Mouse (Mus musculus): Measurements from ENCODE around the gene Dapk3. TPM values are rescaled to one million over a fixed set of nuclear protein-coding genes. Genes with fewer than 3 reads are reported as not detected.
"Not testable (repeated sequence)": the region's sequence is repeated elsewhere in the genome, so short reads cannot be mapped to it uniquely, and the experiment has no call there.

Gene Dapk3
- polyA plus RNA-seq, 1 experiment from 2014 or later = 61.7 TPM

GRCm38 (mm10) chr10:81198990-81199389, 16.2 kb downstream of the Dapk3 start:
- Histone ChIP-seq H3K27me3 (peaks cover 56% of the 10 kb centered on the region), H3K36me3 (no peaks in the 10 kb centered on the region), H3K4me3 (no peak overlapping the region), H3K4me2 (no peak overlapping the region), H3K27ac (no peak overlapping the region), H3K9me3 (no peaks in the 10 kb centered on the region), H3K9ac (no peak overlapping the region), H3K4me1 (replicated peaks) (peaks cover 7% of the 10 kb centered on the region)
- no peak for ATAC-seq (ENCODE audit: low FRiP score)
- WGBS = 91% methylated on average over 6 of the region's 6 CpGs

- 86% methylated on average over 13 of the region's 13 CpGs for WGBS
- Histone ChIP-seq H3K9me3 (no peaks in the 10 kb centered on the region), H3K27ac (no peak overlapping the region), H3K27me3 (peaks cover 44% of the 10 kb centered on the region), H3K36me3 (peaks cover 10% of the 10 kb centered on the region), H3K4me2 (no peak overlapping the region), H3K4me1 (replicated peaks) (no peaks in the 10 kb centered on the region), H3K9ac (no peak overlapping the region), H3K4me3 (no peak overlapping the region)
- ATAC-seq (ENCODE audit: low FRiP score) = no peak
Observed at GRCm38 (mm10) chr10:81200141-81200540, 17.3 kb downstream of the Dapk3 start.

- Histone ChIP-seq H3K27ac (no peak overlapping the region), H3K4me2 (no peak overlapping the region), H3K36me3 (peaks cover 17% of the 10 kb centered on the region), H3K27me3 (peaks cover 38% of the 10 kb centered on the region), H3K9ac (peak overlapping the region; percentile 20; the same call in 1 of the 2 replicates), H3K9me3 (no peaks in the 10 kb centered on the region), H3K4me1 (replicated peaks) (no peaks in the 10 kb centered on the region), H3K4me3 (no peak overlapping the region)
- ATAC-seq (ENCODE audit: low FRiP score) = no peak
- WGBS = 78% methylated on average over 20 of the region's 20 CpGs
Observed at GRCm38 (mm10) chr10:81200605-81201287, 17.9 kb downstream of the Dapk3 start.

- H3K4me2 ChIP-seq = no peak within 1 kb of the TSS
- H3K36me3 ChIP-seq = peaks cover 29% of the 10 kb centered on the region
- H3K4me3 ChIP-seq = no peak within 1 kb of the TSS
- H3K4me1 ChIP-seq (replicated peaks) = no peaks in the 10 kb centered on the region
- H3K27me3 ChIP-seq = peaks cover 25% of the 10 kb centered on the region
- no peak within 1 kb of the TSS for H3K27ac ChIP-seq
- H3K9me3 ChIP-seq = no peaks in the 10 kb centered on the region
- peak within 1 kb of the TSS; percentile 20; the same call in 1 of the 2 replicates for H3K9ac ChIP-seq
- ATAC-seq (ENCODE audit: low FRiP score) = no peak
- WGBS = 62% methylated on average over 13 of the region's 13 CpGs
Observed at GRCm38 (mm10) chr10:81201807-81202758, 19.3 kb downstream of the Dapk3 start, which contains the start of gene Nmrk2. Gene Nmrk2, minus strand, starts transcription at chr10:81202051.

- Histone ChIP-seq H3K4me1 (replicated peaks) (no peaks in the 10 kb centered on the region), H3K9ac (no peak overlapping the region), H3K27ac (0 out of 2 replicates have a peak overlapping the region, but pooled peaks have one; percentile 30), H3K9me3 (no peaks in the 10 kb centered on the region), H3K4me3 (no peak overlapping the region), H3K4me2 (no peak overlapping the region), H3K36me3 (peaks cover 39% of the 10 kb centered on the region), H3K27me3 (peaks cover 18% of the 10 kb centered on the region)
- WGBS = 75% methylated on average over 8 of the region's 8 CpGs
- peak; percentile 17; the same call in 1 of the 2 replicates for ATAC-seq (ENCODE audit: low FRiP score)
Observed at GRCm38 (mm10) chr10:81202978-81203720, 20.3 kb downstream of the Dapk3 start.

GRCm38 (mm10) chr10:81204137-81204536, 21.3 kb downstream of the Dapk3 start:
- no peaks in the 10 kb centered on the region for H3K9me3 ChIP-seq
- H3K27ac ChIP-seq = 0 out of 2 replicates have a peak overlapping the region, but pooled peaks have one; percentile 30
- 71% methylated on average over 4 of the region's 4 CpGs for WGBS
- no peak overlapping the region for H3K9ac ChIP-seq
- 0 out of 2 replicates have a peak, but pooled peaks have one; percentile 21 for ATAC-seq (ENCODE audit: low FRiP score)
- no peaks in the 10 kb centered on the region for H3K4me1 ChIP-seq (replicated peaks)
- peaks cover 47% of the 10 kb centered on the region for H3K36me3 ChIP-seq
- peaks cover 11% of the 10 kb centered on the region for H3K27me3 ChIP-seq
- H3K4me2 ChIP-seq = no peak overlapping the region
- H3K4me3 ChIP-seq = no peak overlapping the region

- ATAC-seq (ENCODE audit: low FRiP score) = no peak
- Histone ChIP-seq H3K4me3 (no peak overlapping the region), H3K9me3 (peaks cover 10% of the 10 kb centered on the region; the same call in 1 of the 2 replicates), H3K36me3 (peaks cover 96% of the 10 kb centered on the region), H3K9ac (no peak overlapping the region), H3K4me2 (no peak overlapping the region), H3K4me1 (replicated peaks) (no peaks in the 10 kb centered on the region), H3K27me3 (no peaks in the 10 kb centered on the region), H3K27ac (no peak overlapping the region)
- WGBS = 92% methylated on average over 5 of the region's 5 CpGs
Observed at GRCm38 (mm10) chr10:81210154-81210553, 27.3 kb downstream of the Dapk3 start.

- H3K27me3 ChIP-seq = no peaks in the 10 kb centered on the region
- peaks cover 92% of the 10 kb centered on the region for H3K36me3 ChIP-seq
- H3K27ac ChIP-seq = no peak overlapping the region
- no peak overlapping the region for H3K9ac ChIP-seq
- no peak for ATAC-seq (ENCODE audit: low FRiP score)
- 85% methylated on average over 6 of the region's 6 CpGs for WGBS
- peaks cover 4% of the 10 kb centered on the region; the same call in 1 of the 2 replicates for H3K9me3 ChIP-seq
- no peaks in the 10 kb centered on the region for H3K4me1 ChIP-seq (replicated peaks)
- H3K4me2 ChIP-seq = no peak overlapping the region
- no peak overlapping the region for H3K4me3 ChIP-seq
Observed at GRCm38 (mm10) chr10:81216260-81216659, 33.5 kb downstream of the Dapk3 start.

- H3K4me3 ChIP-seq = no peak overlapping the region
- H3K27me3 ChIP-seq = no peaks in the 10 kb centered on the region
- H3K9me3 ChIP-seq = peaks cover 4% of the 10 kb centered on the region; the same call in 1 of the 2 replicates
- H3K36me3 ChIP-seq = peaks cover 92% of the 10 kb centered on the region
- WGBS = 88% methylated on average over 6 of the region's 6 CpGs
- no peak overlapping the region for H3K9ac ChIP-seq
- no peak overlapping the region for H3K4me2 ChIP-seq
- no peak for ATAC-seq (ENCODE audit: low FRiP score)
- H3K4me1 ChIP-seq (replicated peaks) = no peaks in the 10 kb centered on the region
- H3K27ac ChIP-seq = no peak overlapping the region
Observed at GRCm38 (mm10) chr10:81216810-81217209, 34.0 kb downstream of the Dapk3 start.

- H3K27ac ChIP-seq; ATAC-seq (ENCODE audit: low FRiP score); H3K9ac ChIP-seq; H3K9me3 ChIP-seq; H3K4me3 ChIP-seq; H3K27me3 ChIP-seq; H3K4me2 ChIP-seq; H3K4me1 ChIP-seq (replicated peaks): not testable (repeated sequence)
- WGBS = 23% methylated on average over 1 of the region's 1 CpGs
- H3K36me3 ChIP-seq = peaks cover 92% of the 10 kb centered on the region
Observed at GRCm38 (mm10) chr10:81217267-81217666, 34.5 kb downstream of the Dapk3 start.

- ATAC-seq (ENCODE audit: low FRiP score) = no peak
- H3K27me3 ChIP-seq = no peaks in the 10 kb centered on the region
- WGBS = 37% methylated on average over 7 of the region's 7 CpGs
- no peak overlapping the region for H3K4me2 ChIP-seq
- H3K36me3 ChIP-seq = peaks cover 92% of the 10 kb centered on the region
- no peak overlapping the region for H3K9ac ChIP-seq
- no peaks in the 10 kb centered on the region for H3K9me3 ChIP-seq
- H3K4me3 ChIP-seq = no peak overlapping the region
- H3K4me1 ChIP-seq (replicated peaks) = no peaks in the 10 kb centered on the region
- no peak overlapping the region for H3K27ac ChIP-seq
Observed at GRCm38 (mm10) chr10:81217964-81218363, 35.2 kb downstream of the Dapk3 start.
